Mouse (Mus musculus): ENCODE measurements around the gene Pde11a. TPM values are rescaled to one million over a fixed set of nuclear protein-coding genes. Genes with fewer than 3 reads are reported as not detected.

Gene Pde11a
- total RNA-seq, 2 experiments from 2014 or later = 0.14 to 0.25 TPM

GRCm38 (mm10) chr2:76068155-76068554 is 270.4 kb downstream of the Pde11a start:
- intact Hi-C loops (cut with DNase I) = loop anchor here (1.0 to 10.0 kb wide), 2 partner anchors 77 to 443 kb away; no protein-coding TSS in a partner anchor
- DNase-seq = no peak

- intact Hi-C loops (cut with DNase I) = loop anchor here (10.0 kb wide), 1 partner anchor 442 kb away; no protein-coding TSS in a partner anchor
- DNase-seq = no peak
These were observed 271.4 kb downstream of the Pde11a start for GRCm38 (mm10) chr2:76067144-76067543.

GRCm38 (mm10) chr2:76065292-76065691 is 273.3 kb downstream of the Pde11a start:
- intact Hi-C loops (cut with DNase I) = loop anchor here (10.0 kb wide), 1 partner anchor 440 kb away; no protein-coding TSS in a partner anchor
- DNase-seq = peak in 1 of 2 experiments; percentile 15

DNA sequence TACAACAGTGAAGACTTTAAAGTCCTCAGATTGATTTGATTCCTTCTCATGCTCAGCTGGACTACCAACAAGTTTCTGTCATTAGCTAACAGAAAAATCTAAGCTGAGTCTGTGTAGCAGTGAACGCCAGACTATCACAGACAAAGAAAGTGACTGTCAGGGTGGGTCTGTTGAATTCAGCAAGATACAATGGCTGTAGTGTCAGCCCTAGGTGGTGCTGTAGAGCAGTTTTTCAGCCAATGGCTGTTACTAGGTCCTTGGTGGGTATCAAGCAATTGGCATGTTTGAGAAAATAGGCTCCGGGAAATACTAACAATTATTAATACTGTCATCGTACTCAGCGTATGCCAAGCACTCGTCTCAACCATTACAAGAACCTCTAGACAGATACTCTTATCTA is 274.5 kb downstream of the Pde11a start:
- intact Hi-C loops (cut with DNase I) = loop anchor here (10.0 kb wide), 1 partner anchor 439 kb away; no protein-coding TSS in a partner anchor

GRCm38 (mm10) chr2:76060207-76060606 is 278.4 kb downstream of the Pde11a start:
- intact Hi-C loops (cut with DNase I) = loop anchor here (10.0 kb wide), 1 partner anchor 435 kb away; no protein-coding TSS in a partner anchor
- DNase-seq = no peak

More for the DNA sequence above, 274.5 kb downstream of the Pde11a start:
- DNase-seq = peak; percentile 21 to 43

GRCm38 (mm10) chr2:76059595-76059994 is 279.0 kb downstream of the Pde11a start:
- intact Hi-C loops (cut with DNase I) = no loop called here
- DNase-seq = no peak

DNA sequence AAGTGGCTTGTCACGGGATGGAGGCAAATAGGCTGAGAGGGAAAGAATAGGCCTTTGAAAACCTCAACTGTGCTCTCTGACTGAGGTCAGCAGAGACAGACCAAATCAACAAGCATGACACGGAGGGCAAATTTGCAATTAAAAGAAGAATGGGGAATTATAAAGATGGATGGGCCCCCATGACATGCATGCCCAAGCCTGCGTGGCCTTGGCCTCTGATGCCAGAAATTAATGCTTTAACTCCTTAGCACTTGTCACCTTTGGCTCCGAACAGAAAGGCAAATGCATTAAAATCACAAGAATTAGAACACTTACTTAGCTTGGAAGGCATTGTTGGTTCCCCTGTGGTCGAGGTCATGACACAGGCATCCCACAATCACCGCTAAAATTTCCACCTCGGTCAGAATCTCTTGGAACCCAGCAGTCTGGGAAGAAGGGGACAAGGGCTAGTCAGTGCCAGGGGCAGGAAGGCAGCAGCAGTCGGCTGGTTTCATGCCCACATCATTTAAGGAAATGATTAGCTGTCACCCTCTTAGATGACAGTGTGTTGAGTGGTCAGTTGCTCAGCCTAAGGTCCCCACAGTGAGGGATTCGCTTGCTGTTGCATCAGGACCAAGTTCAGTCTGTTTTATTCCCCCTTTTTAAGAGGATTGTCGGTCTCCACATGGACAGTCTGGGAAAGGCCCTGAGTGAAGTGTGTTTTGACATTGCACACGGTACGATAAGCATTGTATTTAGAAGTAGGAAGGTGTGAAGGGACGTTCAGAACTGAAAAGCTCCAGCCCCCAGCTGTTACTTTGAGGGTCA is 279.7 kb downstream of the Pde11a start:
- intact Hi-C loops (cut with DNase I) = no loop called here
- no peak for DNase-seq

- DNase-seq = no peak
- intact Hi-C loops (cut with DNase I) = no loop called here
These were observed 281.0 kb downstream of the Pde11a start for GRCm38 (mm10) chr2:76057555-76057954.

GRCm38 (mm10) chr2:76053748-76054331 is 284.7 kb downstream of the Pde11a start:
- no peak for DNase-seq
- intact Hi-C loops (cut with DNase I) = no loop called here

GRCm38 (mm10) chr2:76052897-76053505 is 285.6 kb downstream of the Pde11a start:
- intact Hi-C loops (cut with DNase I) = no loop called here

DNA sequence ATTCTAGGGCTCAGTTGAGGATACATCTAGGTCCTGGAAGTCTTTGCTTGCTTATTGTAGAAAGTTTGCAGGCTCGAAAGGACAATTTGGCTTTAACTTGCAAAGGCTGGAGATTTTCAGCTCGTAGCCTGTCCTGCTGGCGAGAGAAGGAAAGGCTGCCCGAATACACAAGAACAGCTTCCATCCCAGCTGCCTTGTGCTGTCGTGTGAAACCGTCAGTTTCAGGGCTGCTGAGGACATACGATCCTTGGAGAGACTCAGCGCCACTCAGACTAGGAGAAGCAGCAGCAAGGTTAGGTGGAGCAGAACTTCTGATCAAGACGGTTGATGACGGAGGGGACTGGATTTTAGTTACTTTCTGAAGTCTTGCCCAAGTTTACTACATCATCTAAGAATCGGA is 287.2 kb downstream of the Pde11a start:
- DNase-seq = no peak
- intact Hi-C loops (cut with DNase I) = no loop called here

More at GRCm38 (mm10) chr2:76052897-76053505, 285.6 kb downstream of the Pde11a start:
- no peak for DNase-seq

GRCm38 (mm10) chr2:76050911-76051310 is 287.7 kb downstream of the Pde11a start:
- intact Hi-C loops (cut with DNase I) = no loop called here
- no peak for DNase-seq

GRCm38 (mm10) chr2:76050092-76050491 is 288.5 kb downstream of the Pde11a start:
- no peak for DNase-seq
- intact Hi-C loops (cut with DNase I) = no loop called here

DNA sequence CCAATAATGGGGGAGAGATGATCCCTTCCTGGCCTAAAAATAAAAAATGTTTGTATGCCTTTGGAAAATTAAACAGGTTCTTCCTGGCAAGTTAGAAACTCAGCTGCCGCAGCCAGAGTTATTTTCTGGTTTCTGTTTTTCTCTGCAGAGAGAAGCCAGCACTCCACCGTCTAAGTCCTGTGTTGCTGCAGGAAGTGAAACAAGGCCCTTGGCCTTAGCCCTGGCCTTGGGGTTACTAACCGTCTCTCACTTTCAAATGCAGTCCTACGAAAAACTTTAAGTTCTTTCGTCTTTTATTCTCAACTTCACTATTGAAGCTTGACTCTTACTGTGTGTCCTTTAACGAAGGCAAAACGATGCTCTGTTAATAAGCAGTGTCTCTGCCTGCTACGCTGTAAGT is 289.0 kb downstream of the Pde11a start:
- no peak for DNase-seq
- intact Hi-C loops (cut with DNase I) = no loop called here

DNA sequence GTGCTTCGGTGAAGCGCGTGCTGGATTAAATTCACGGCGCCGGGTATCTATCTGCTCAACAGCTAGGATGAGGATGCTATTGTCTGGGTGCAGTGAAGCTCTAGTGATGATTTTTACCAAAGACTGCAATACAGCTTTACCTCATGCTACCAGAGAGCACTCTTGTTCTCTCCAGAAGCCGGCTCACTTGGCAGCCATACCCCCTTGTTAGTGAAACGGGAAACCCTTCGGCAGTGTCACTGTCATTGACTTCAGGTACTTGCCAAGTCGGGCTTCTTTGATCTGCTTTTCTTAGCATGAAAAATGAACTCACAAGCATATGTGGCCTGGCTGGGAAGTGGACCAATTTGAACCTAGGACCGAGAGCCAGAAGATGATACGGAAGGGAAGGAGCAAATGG is 290.8 kb downstream of the Pde11a start:
- intact Hi-C loops (cut with DNase I) = no loop called here
- no peak for DNase-seq

GRCm38 (mm10) chr2:76042210-76042609 is 296.4 kb downstream of the Pde11a start:
- DNase-seq = no peak
- intact Hi-C loops (cut with DNase I) = no loop called here

- intact Hi-C loops (cut with DNase I) = no loop called here
- no peak for DNase-seq
These were observed 298.5 kb downstream of the Pde11a start for GRCm38 (mm10) chr2:76040116-76040515.

DNA sequence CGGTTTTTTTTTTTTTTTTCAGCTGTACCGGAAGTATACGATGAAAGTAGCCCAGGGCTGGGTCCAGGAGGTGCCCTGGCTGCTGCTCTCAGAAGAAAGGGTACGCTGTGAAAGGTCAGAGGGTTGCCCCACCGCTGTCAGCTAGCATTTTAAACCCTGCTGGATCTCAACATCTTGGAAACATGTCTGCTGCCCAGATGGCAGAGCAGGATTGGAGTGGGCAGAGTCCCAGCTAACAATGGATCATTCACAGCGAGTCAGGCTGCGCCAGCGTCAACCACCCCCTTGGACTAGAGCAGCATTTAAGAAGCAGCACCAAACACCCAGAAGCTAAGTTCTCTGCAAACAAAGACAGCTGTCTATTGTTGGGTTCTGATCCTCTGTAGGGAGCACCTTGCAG is 308.5 kb downstream of the Pde11a start:
- DNase-seq = no peak
- intact Hi-C loops (cut with DNase I) = no loop called here

- DNase-seq = peak; percentile 1 to 8
- intact Hi-C loops (cut with DNase I) = no loop called here
These were observed 309.3 kb downstream of the Pde11a start for GRCm38 (mm10) chr2:76029081-76029901.

GRCm38 (mm10) chr2:76016890-76017289 is 321.7 kb downstream of the Pde11a start:
- no peak for DNase-seq
- intact Hi-C loops (cut with DNase I) = no loop called here

- intact Hi-C loops (cut with DNase I) = no loop called here
- no peak for DNase-seq
These were observed 322.4 kb downstream of the Pde11a start for GRCm38 (mm10) chr2:76016136-76016535.

All from heart, postnatal 10 days (tissue).